Mouse (Mus musculus) ovary, postnatal 36 days (tissue): Measurements from ENCODE around the gene Calm1.

Experiments
- DNase-seq: peaks from one replicate; pipeline ENCODE4 v3.0.0; 2022; ENCODE audit warnings: low spot score, mixed read lengths

Gene Calm1

DNA sequence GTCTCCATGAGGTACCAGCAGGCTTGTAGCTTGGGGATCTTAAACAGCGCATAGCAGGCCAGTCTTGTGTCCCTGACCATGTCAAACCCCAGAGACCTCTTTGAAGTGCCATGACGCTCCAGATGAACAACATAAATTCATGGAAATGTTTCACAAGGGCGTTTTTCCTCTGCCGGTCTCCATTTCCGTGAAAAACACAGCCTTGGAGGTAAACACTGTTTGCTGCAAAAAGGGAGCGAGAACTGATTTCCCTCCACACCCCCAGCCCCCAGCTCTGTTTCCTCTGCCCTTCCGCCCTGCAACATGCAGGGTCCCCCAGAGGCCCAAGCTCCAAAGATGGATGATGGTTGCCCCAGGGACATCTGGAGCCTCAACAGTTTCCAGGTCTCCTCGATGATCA, 24.3 kb downstream of the Calm1 start:
- no peak for DNase-seq

DNA sequence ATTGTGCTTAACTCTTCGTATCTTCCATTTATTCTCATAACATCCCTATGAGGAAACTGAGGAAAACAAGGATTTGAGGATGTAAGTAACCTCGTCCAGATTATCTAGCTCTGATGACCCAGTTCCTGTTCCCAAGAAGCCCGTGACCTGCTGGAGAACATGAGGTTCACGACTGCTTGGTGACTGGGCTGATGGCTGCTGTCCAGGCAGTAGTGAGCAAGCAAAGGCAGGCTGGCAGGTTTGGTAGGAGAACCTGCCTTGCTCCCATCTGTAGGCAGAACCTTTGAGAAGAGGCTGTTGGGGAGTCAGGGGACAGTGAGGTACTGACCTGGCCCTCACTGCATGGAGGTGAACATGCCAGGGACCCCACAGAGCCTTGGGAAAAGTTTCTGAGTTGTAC, 26.0 kb downstream of the Calm1 start:
- no peak for DNase-seq

DNA sequence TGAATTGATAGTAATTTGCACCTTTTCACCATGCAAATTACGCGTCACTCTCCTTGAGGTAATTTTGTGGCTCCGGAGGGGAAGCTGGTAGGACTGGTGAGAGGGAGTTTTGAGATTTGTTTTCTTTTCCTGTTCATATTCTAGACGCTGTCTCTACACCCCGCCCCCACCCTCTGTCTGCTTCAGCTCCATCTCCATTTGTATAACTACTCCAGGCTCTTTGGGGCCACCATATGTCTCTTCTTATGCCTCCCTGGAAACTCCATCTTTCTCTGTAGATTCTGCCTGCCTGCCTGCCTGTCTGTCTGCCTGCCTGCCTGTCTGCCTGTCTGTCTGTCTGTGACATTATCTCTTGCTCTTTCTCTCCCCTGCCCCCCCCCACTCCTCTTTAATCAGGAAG, 26.8 kb downstream of the Calm1 start:
- DNase-seq, result no peak

DNA sequence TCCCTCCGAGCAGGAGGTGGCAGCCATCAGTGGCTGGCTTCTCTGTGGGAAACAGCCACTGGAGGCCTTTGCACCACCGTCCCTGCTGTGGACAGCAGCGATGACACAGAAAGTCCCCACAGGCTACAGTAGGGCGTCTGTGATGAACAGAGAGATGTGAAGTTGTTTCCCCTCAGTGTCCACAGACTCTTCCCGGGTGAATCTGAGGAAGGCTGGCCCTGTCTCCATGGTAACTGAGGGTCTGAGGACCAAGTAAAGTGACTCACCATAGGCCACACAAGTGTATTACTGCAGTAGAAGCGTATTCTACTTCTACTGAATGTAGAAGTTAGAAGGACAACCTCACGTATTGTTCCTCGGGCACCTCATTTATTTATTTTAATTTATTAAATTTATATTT, 27.4 kb downstream of the Calm1 start:
- DNase-seq, result no peak

DNA sequence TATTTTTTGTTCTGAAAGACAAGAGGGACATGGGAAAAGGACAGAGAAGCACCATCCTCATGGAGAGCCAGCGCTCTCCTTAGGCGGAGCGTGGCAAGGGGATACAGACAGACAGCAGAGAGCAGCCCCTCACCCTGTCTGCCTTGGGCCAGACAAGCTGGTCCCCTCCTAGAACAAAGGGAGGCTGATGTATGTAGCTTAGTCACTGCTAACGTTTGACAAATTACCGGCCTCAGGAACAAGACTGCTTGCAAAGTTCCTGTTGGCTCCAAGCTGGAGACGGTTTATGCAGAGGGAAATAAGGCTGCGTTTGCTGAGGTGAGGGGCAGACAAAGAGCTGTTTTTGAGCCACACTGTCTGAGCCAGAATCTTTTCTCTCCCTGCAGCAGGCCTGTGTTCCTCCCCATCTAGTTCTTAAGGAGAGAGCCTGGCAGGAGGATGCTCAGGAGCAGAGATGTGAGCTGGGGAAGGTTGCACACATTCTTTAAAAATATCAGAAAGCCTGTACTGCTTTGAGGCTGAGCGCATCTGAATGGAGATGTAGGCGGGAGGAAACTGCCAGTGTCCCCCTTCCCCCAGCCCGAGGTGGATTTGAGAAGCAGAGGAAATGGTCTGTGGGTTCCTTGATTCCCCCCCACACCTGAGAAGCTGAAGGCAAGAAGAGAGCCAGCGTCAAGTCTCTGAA, 28.9 kb downstream of the Calm1 start:
- no peak for DNase-seq

DNA sequence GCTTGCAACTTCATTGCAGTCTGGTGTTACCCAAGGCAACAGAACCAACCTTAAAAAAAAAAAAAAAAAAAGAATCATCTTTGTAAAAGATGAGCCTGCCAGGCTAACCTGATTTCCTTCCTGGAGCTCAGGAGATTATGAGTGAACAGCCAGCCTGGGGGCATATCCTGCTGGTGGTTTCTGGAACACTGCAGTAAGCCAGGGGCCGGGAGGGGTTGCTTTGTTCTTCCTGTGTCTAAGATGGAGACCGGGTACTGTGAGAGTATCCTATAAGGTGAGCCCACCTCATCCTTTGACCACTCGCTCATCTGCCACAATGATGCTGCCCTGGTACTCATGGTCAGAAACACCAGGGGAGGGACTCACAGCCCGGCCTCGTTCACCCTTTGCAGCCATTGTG, 35.0 kb downstream of the Calm1 start:
- no peak for DNase-seq

DNA sequence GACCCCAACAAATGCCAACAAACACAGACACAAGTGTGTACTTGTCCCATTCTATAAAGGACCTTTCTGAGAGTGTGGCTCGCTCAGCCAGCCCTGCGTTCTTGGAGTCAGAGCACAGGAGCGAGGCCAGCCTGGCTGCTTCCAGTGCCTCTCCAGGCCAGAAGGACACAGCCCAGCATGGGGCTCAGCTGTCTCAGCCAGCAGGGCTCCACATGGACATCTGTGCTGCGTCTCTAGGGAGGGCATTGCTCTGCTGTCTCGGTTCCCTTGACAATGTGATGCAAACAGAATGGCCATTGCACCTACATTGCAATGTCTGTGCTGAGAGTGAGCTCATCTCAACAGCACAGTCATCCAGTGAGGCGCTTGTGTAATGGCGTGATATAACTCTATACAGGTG, 35.7 kb downstream of the Calm1 start:
- DNase-seq, result no peak

DNA sequence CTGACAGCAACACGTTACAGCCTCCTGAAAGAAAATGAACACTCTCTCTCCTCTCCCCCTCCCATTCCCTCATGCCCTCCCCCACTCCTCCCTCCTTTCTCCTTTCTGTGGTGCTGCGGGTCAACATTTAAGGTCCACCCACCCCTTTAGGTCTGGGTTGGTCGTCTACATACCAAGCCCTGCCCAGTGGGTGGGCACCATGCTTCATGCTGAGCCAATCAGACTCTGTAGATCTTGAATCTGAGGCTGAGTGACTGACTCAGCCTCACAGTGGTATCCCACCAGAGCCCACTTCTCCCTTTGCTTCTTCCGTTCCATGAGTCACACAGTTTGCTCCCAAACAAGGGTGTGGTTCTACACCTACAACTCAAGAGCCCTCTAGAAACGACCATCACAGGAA, 36.2 kb downstream of the Calm1 start:
- DNase-seq, result no peak

DNA sequence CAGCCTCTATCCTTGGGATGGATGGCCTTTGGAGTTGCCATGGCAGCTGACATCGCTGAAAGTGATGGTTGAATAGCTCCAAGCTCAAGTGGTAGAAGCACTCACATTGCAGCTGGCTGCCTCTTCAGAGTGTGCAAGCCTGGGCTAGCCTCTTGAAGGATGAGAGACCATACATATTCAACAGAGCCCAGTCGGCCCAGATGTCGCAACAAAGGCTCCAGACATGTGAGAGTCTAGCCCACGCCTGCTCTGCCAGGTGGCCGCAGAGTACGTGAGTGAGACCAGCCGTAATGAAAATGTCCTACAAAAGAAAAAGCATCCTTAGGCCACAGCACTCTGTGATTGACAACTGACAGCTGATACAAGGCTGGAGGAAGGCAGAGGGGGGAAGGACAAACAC, 40.2 kb downstream of the Calm1 start:
- no peak for DNase-seq

DNA sequence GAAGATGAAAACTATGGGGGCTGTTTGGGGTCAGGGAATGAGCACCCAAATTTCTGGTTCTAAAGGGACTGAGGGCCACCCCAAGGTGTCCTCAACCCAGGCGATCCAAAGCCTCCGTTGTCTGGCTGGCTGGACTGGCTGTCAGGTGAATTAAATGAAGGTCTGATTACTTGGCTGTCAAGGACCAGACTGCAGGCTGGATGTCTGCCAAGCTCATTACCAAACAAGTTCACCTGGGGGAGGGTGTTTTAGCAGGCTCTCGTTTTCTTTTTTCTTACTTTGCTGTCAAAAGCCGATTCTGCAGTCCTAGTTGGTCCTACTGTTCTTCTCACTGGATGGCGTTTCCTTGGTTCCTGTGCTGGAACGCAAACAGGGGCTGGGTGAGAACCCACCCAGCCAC, 40.6 kb downstream of the Calm1 start:
- no peak for DNase-seq

DNA sequence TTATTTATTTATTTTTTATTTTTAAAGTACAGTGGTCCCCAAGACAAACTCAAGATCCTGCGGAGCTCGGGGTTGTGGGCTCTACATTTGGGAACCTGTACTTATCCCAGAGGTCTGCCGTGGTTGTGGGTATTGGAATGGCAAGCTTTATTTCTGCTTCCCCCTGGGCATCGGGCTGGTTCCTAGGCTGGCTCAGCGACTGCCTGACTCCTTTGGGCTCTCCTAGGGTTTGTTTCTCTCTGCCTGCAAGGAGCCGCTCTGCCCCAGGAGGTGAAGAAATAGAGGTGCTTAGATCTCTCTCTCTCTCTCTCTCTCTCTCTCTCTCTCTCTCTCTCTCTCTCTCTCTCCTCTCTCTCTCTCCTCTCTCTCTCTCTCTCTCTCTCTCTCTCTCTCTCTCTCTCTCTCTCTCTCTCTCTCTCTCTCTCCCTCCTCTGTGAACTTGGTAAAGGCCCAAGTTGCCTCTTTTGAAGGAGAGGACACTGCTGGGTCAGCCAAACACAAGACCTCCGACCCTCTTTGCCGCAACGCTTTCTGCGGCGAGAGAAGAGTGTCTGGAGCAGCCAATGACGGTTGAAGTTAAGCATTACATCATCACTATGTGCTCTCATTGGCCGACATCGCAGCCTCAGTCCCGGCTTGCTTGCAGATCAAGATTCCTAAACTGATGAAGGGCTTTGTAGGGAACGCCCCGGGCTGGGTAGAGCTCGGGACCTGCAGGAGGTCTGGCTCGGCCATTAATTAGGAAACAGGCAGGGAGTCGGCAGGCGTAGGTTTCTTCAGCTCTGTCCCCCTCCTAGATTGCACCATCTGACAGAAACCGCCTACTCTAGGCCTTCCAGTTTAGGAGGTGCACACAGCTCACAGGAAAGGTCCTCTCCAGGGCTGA, 42.9 kb downstream of the Calm1 start:
- DNase-seq, result peak; percentile 29

DNA sequence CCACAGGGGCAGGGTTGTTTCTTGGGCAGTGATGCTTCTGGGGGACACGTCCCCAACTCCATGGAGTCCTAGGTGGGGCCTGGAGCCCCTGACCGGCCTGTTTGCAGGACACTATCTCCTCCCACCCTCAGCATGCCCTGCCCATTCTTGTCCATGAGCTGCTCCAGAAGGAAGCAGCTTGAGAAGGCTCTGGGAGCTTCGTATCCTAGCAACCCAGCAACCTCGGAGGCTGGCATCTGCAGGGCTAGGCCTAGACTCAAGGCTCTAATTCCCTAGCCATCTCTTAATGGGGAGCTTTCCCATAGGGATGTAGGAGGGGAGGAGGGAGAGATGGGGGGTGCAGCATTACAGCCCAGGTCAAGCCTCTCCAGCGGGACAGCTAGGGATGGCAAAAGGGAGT, 45.3 kb downstream of the Calm1 start:
- DNase-seq, result no peak

DNA sequence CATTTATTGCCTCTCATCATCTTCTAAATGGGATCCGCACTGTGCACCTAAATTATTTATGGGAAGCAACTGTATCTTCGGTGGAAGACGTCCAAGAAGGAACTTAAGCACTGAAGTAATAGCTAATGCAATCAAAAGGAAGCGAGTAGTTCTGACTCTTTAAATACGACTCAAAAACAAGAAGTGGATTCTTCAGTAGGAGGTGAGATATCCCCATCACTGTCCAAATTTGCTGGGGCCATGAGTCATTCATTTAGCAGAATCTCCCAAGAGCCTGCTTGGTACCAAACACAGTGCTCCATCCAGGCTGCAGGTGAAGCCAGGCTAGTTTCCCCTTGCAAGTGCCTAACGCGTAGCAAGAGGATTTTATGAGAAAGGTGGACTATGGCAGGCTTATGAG, 49.9 kb downstream of the Calm1 start:
- DNase-seq, result no peak

DNA sequence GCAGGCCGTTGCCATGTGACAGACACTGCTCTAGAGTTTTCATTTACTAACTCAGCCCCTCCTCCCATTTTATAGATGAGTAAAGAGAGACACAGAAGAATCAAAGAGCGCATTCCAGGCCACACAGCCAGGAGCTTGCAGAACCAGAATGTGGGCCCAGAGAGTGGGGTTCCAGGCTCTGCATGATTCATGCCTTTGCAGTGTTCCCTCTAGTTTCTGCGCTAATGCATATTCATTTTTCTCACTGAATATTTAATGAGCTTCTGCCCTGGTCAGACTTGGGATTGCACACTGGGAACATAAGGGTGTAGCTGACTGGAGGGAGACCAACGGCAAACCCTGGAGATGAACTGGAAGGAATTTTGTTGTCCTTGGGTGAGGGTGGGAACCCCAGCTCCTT, 55.2 kb downstream of the Calm1 start:
- no peak for DNase-seq

DNA sequence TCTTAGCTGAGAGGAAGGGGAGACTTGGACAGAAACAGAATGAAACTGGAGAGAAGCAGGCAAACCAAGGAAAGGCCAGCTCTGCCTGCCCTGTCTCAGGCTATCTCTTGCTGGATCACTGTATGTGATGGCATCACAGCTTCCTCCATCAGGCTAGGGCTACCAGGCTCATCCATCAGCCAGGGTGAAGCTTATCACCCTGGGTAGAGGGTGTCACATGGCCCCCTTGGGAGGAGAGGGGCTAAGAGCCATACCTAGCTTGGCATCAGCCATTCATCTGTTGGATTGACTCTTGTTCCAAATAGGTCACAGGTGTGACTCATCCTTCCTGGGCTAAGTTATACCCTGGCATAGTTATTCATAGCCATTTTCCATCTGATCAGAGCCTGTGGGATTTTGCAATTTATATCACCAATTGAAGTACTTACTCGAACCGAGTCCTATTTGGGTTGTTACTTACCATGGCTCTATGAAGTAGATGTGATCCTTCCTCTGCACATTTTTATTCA, 56.3 kb downstream of the Calm1 start:
- DNase-seq, result no peak

DNA sequence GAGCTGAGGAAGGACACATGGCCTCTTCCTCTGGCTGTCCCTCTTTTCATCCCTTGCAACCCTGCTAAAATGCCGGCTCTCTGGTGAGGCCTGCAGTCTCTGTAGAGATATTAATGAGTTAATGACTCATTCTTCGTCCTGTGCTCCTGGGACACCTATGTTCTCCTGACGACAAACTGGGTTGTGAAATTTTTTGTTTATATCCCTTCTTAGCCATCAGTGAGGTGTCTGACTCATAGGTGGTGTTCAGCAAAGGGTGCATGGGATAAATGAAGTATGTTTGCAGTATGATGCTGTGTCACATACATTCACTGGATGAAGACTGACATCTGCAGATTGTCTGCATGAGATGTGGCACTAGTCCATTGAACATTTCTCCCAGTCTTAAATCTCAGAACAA, 58.5 kb downstream of the Calm1 start:
- DNase-seq, result no peak
